Mouse (Mus musculus): ENCODE results near the gene Ubl7.
A peak's percentile ranks its signal among the peaks of the same experiment; 100 is the strongest.

Ubl7 gene

GRCm38 (mm10) chr9:57967237-57967960 lies 56.6 kb downstream of the Ubl7 start:
- peak; percentile 82 for DNase-seq (ENCODE audit: low spot score)

GRCm38 (mm10) chr9:57968166-57968771 lies 57.5 kb downstream of the Ubl7 start:
- DNase-seq (ENCODE audit: low spot score): no peak

GRCm38 (mm10) chr9:57968783-57969542 lies 58.2 kb downstream of the Ubl7 start:
- DNase-seq (ENCODE audit: low spot score): no peak

- no peak for DNase-seq (ENCODE audit: low spot score)
These were observed 59.1 kb downstream of the Ubl7 start for GRCm38 (mm10) chr9:57969736-57970495.

GRCm38 (mm10) chr9:57971413-57971812 lies 60.6 kb downstream of the Ubl7 start:
- DNase-seq (ENCODE audit: low spot score): no peak

- no peak for DNase-seq (ENCODE audit: low spot score)
These were observed 61.4 kb downstream of the Ubl7 start for GRCm38 (mm10) chr9:57972141-57972591.

GRCm38 (mm10) chr9:57972776-57973439 lies 62.1 kb downstream of the Ubl7 start:
- DNase-seq (ENCODE audit: low spot score): no peak

- DNase-seq (ENCODE audit: low spot score): no peak
These were observed 62.8 kb downstream of the Ubl7 start for GRCm38 (mm10) chr9:57973440-57974066.

- DNase-seq (ENCODE audit: low spot score): no peak
These were observed 63.4 kb downstream of the Ubl7 start for GRCm38 (mm10) chr9:57974221-57974620.

- DNase-seq (ENCODE audit: low spot score): no peak
These were observed 64.5 kb downstream of the Ubl7 start for GRCm38 (mm10) chr9:57975200-57975821.

- no peak for DNase-seq (ENCODE audit: low spot score)
These were observed 67.2 kb downstream of the Ubl7 start for GRCm38 (mm10) chr9:57978025-57978424.

GRCm38 (mm10) chr9:57978858-57979257 lies 68.1 kb downstream of the Ubl7 start:
- DNase-seq (ENCODE audit: low spot score): no peak

Data from testis, postnatal 14 days (tissue).